Mouse (Mus musculus) liver, embryonic 14.5 days (tissue): Measurements from ENCODE around the gene Tpo.

Source experiments
- CTCF ChIP-seq: IDR thresholded peaks from 2 replicates; pipeline ENCODE4 v1.5.1; 2016; ENCODE audit warnings: antibody characterized with exemption, low read depth, control low read depth
- EP300 ChIP-seq: IDR thresholded peaks from 2 replicates; pipeline ENCODE4 v1.6.1; 2016; ENCODE audit warnings: antibody characterized with exemption, low read depth

DNA sequence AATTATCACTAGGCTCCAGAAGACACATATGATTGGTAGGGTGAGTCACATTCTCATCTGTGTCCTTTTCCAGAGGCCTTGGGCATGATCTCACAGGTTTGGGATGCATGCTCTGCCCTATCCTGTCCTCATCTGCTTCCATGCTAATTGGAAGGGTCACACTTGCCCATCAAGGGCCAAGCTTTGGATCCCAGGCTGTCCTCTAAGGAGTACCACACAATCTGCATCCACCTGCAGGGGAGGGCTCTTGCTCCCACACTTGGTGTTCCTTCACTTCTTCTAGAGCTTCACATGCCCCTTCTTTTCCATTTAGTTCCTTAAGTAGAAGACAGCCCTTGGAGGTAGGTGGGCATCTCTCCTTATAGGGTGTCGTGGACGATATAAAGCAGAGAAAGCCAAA lies 20.2 kb downstream of the Tpo start:
- TF ChIP-seq CTCF (no peak), EP300 (no peak)
